Mouse (Mus musculus): Measurements from ENCODE around the gene Ccdc15. TPM values are rescaled to one million over a fixed set of nuclear protein-coding genes. Genes with fewer than 3 reads are reported as not detected.
A peak's percentile ranks its signal among the peaks of the same experiment; 100 is the strongest.

The Ccdc15 gene
- polyA plus RNA-seq, 1 experiment from 2014 or later: 4.3 TPM

DNA sequence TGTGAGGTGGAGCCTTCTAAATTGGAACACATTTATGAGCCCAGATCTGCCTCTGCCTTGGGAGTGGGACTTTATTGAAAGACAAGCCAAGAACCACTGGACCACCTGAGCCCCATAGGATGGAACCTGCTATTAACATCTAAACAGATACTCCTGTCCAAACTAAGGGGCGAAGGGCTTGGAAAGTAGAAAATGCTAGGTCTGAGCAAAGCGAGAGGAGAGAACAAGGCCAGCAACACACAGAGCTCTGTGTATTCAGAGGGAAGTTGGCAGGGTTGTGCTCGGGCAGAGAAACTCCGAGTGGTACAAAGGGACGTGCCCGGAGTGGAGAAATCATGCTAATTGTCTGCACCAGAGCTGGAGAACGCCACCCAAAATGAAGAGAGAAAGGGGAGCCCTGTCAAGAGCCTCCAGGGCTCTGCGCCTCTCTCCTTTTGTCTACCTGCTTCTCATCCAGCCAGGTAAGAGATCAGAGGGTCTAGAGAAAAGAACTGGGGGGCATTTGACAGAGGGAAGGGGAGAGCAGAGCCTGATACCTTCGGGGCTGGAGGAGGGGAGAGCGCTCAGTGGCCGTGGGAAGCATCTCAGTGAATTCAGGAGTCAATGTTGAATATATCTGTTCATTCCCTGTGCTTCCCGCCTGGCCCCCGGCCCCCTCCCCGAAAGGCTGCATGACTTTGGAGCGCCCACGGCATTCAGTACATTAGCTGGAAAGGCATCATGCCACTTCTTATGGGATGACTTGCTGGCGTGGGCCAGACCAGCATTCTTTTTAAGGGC, 19.3 kb upstream of the Ccdc15 start, which contains the start of gene Hepacam:
Gene Hepacam, plus strand, starts transcription at position 51 of the 780 bp plus-strand sequence.
- 85% methylated on average over 17 of the region's 17 CpGs for WGBS
- no peak for ATAC-seq (replicated peaks; ENCODE audit: insufficient number of reproducible peaks, insufficient read depth, low FRiP score, low read depth)
- H3K9ac ChIP-seq: no peak within 1 kb of the TSS
- no peak within 1 kb of the TSS for H3K27ac ChIP-seq
- no peaks in the 10 kb centered on the region for H3K9me3 ChIP-seq (replicated peaks)
- no peak within 1 kb of the TSS for H3K4me2 ChIP-seq
- no peaks in the 10 kb centered on the region for H3K27me3 ChIP-seq
- no peaks in the 10 kb centered on the region for H3K36me3 ChIP-seq
- no peak within 1 kb of the TSS for H3K4me3 ChIP-seq
- H3K4me1 ChIP-seq (replicated peaks): no peaks in the 10 kb centered on the region

DNA sequence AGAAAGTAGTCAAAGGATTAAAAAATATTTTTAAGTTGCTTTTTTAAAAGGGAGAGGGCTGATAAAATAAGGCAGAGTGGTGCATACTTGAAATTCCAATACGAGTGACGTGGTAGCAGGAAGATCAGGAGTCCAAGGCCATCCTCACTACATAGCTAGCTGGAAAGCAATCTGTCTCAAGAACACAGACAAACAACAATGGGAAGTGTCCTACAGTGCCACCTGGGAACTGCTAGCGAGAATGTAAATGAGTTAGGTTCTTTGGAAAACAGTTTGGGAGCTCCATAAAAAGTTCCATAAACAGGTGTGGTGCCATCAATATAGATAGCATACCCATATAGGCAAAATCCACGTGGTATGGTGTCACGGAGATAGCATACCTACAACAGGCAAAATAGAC, 17.5 kb upstream of the Ccdc15 start:
- Histone ChIP-seq H3K9me3 (replicated peaks) (no peaks in the 10 kb centered on the region), H3K27me3 (no peaks in the 10 kb centered on the region), H3K4me1 (replicated peaks) (no peaks in the 10 kb centered on the region), H3K4me2 (no peak overlapping the region), H3K9ac (no peak overlapping the region), H3K27ac (no peak overlapping the region), H3K4me3 (no peak overlapping the region), H3K36me3 (no peaks in the 10 kb centered on the region)
- ATAC-seq (replicated peaks; ENCODE audit: insufficient number of reproducible peaks, insufficient read depth, low FRiP score, low read depth): no peak
- WGBS: 40% methylated on average over 5 of the region's 5 CpGs

DNA sequence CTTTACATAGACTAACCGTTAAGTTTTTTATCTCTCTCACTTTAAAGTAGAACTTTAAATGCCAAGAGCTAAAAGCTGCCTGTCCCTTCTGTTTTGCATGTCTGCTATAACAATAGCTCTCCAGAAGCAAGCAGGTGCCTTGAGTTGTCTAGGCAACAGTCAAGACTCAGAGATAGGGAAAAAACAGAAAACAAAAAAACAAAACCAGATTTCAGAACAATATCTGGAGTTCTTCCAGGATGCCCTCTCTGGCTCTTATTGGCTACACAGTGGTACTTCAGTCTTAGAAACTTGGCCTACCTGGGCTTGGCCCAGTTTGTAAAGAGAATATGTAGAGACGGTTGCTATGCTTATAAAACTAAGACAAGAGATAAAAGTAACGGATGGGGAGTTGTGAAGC, 16.2 kb upstream of the Ccdc15 start:
- Histone ChIP-seq H3K27me3 (no peaks in the 10 kb centered on the region), H3K4me1 (replicated peaks) (0 out of 2 replicates have a peak, but pooled peaks cover 6% of the 10 kb centered on the region), H3K4me3 (no peak overlapping the region), H3K9me3 (replicated peaks) (no peaks in the 10 kb centered on the region), H3K4me2 (no peak overlapping the region), H3K27ac (no peak overlapping the region), H3K36me3 (no peaks in the 10 kb centered on the region), H3K9ac (no peak overlapping the region)
- 67% methylated on average over 3 of the region's 3 CpGs for WGBS
- no peak for ATAC-seq (replicated peaks; ENCODE audit: insufficient number of reproducible peaks, insufficient read depth, low FRiP score, low read depth)

DNA sequence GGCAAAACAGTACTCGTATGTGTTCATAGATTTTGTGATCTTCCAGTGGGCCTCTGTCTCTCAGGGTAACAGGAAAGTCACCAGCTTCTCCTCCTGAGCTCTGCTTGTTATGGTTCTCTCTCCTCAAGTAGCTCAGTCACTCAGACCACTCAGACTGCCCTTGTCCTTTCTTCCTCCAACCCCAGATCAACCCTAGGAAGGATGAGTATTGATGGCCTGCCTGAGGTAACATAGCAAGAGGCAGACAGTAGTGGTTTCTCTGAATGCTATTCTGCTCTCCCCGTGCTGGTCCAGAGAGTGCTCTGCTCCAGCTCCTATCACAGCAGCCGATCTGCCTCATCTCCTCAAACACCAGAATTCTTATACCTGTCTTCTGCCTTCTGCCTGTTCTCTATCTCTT, 15.3 kb upstream of the Ccdc15 start:
- Histone ChIP-seq H3K36me3 (no peaks in the 10 kb centered on the region), H3K27ac (no peak overlapping the region), H3K4me3 (no peak overlapping the region), H3K9me3 (replicated peaks) (no peaks in the 10 kb centered on the region), H3K27me3 (no peaks in the 10 kb centered on the region), H3K9ac (no peak overlapping the region), H3K4me1 (replicated peaks) (0 out of 2 replicates have a peak, but pooled peaks cover 7% of the 10 kb centered on the region), H3K4me2 (no peak overlapping the region)
- 57% methylated on average over 3 of the region's 3 CpGs for WGBS
- ATAC-seq (replicated peaks; ENCODE audit: insufficient number of reproducible peaks, insufficient read depth, low FRiP score, low read depth): no peak

DNA sequence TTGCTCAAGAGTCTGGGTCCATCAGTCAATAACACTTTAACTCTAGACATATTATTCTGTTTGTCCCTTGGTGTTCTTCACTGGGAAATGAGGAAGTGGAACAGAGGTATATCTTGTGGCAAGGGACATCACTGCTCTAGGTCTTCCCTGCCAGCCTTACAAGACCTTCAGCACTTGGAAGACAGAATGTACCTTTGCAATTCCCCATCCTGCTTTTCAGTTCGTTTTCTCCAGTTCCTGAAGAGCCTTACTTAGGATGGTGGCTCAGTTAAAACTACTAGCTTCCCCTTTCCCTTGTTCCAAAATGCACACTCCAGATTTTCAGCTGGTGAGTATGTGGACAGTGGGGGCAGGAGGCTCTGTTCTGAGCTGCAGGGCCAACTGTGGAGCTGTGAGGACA, 14.6 kb upstream of the Ccdc15 start:
- ATAC-seq (replicated peaks; ENCODE audit: insufficient number of reproducible peaks, insufficient read depth, low FRiP score, low read depth): no peak
- Histone ChIP-seq H3K4me3 (no peak overlapping the region), H3K27ac (no peak overlapping the region), H3K4me2 (no peak overlapping the region), H3K36me3 (no peaks in the 10 kb centered on the region), H3K9ac (no peak overlapping the region), H3K9me3 (replicated peaks) (no peaks in the 10 kb centered on the region), H3K4me1 (replicated peaks) (0 out of 2 replicates have a peak, but pooled peaks cover 7% of the 10 kb centered on the region), H3K27me3 (no peaks in the 10 kb centered on the region)
- 54% methylated on average over 1 of the region's 1 CpGs for WGBS

DNA sequence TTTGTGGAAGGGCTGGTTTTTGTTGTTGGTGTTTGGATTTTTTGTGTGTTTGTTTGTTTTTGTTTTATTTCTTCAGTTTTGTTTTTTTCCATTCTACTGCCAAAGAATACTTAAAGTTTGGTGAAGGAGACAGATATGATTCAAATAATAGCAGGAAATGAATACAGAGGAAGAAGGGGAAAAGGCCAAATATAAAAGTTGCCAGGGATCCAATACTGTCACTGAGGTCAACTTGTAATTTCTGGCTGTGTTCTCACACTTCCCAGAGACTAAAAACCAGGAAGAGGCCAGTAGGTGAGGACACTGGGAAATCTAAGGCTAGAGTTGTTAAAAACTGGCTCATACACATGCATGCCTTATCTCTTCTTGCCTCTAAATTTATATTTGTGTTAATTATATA, 13.9 kb upstream of the Ccdc15 start:
- Histone ChIP-seq H3K9me3 (replicated peaks) (no peaks in the 10 kb centered on the region), H3K4me2 (no peak overlapping the region), H3K4me3 (no peak overlapping the region), H3K4me1 (replicated peaks) (0 out of 2 replicates have a peak, but pooled peaks cover 7% of the 10 kb centered on the region), H3K27me3 (no peaks in the 10 kb centered on the region), H3K9ac (no peak overlapping the region), H3K27ac (no peak overlapping the region), H3K36me3 (no peaks in the 10 kb centered on the region)
- no peak for ATAC-seq (replicated peaks; ENCODE audit: insufficient number of reproducible peaks, insufficient read depth, low FRiP score, low read depth)

DNA sequence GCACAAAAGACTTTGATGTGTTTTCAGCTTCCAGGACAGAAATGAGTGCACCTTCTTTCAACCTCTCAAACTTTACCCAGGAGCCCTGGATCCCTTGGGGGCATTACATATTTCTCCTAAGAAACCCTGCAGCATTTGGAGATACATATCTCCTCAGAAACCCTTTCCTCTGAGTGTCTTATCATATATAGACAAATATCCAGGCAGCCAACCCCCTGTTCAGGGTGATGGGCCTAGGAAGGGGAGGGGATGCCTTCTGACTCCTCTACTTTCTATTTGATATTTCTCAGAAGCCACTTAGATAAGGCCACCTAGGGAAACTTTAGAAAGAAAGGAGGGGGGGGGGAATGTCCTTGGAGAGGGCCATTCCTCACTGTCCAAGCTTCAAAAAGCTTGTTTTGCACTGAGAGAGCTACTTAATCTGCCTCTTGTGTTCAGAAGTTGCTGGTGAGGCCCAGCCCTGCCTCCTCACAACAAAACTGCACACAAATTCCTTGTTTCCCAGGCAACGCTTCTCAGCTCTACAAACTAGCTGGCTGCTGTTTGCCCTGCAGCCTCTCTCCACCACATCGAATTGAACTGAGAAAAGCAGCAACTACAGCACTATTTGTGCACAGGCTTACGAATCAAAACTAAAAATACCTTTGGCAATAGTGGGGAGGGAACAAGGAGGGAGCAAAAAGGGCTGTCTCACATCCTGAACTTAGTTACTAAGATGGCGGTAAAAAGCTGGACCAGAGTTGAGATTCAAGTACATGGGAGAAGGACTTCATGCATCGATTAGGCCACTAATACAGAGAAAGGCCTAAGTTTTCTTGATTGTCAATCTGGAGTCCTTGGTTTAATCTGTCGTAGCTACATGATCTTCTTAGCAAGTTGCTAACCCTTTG, 11.3 kb upstream of the Ccdc15 start:
- 55% methylated on average over 6 of the region's 6 CpGs for WGBS
- no peak overlapping the region for H3K27ac ChIP-seq
- no peak overlapping the region for H3K4me3 ChIP-seq
- H3K9ac ChIP-seq: no peak overlapping the region
- ATAC-seq (replicated peaks; ENCODE audit: insufficient number of reproducible peaks, insufficient read depth, low FRiP score, low read depth): no peak; the same call in 1 of the 2 replicates
- 0 out of 2 replicates have a peak, but pooled peaks cover 7% of the 10 kb centered on the region for H3K4me1 ChIP-seq (replicated peaks)
- no peak overlapping the region for H3K4me2 ChIP-seq
- no peaks in the 10 kb centered on the region for H3K36me3 ChIP-seq
- H3K9me3 ChIP-seq (replicated peaks): no peaks in the 10 kb centered on the region
- no peaks in the 10 kb centered on the region for H3K27me3 ChIP-seq

DNA sequence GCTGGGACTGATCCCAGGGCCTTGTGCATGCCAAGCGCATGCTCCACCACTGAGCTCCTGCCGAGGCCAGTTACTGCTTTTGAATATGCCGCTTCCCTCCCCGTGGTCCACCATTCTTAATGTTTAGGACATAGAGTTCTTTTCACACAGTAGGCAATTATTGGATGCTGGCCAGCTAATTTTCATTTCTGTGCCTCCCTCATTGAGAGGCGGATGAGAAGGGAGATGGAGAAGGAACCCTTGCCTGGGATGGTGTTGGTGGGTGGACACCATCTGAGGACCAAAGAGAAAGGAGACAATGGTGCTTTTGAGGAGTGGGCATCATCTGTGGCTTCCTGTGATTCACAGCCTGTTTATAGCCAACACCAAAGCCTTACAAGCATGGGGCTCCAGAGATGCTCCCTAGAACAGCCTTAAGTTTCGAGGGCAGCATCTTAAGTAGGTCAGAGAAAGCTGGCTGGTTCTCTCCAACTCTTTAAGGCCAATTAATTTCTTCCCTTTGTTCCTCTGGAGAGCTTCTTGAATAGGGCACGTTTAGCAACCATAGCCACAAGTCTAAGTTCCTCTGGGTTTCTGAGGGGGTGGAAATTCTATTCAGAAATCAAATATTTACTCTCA, 10.6 kb upstream of the Ccdc15 start:
- Histone ChIP-seq H3K4me2 (no peak overlapping the region), H3K4me3 (no peak overlapping the region), H3K9ac (no peak overlapping the region), H3K36me3 (no peaks in the 10 kb centered on the region), H3K4me1 (replicated peaks) (0 out of 2 replicates have a peak, but pooled peaks cover 7% of the 10 kb centered on the region), H3K27me3 (no peaks in the 10 kb centered on the region), H3K27ac (no peak overlapping the region), H3K9me3 (replicated peaks) (no peaks in the 10 kb centered on the region)
- no peak for ATAC-seq (replicated peaks; ENCODE audit: insufficient number of reproducible peaks, insufficient read depth, low FRiP score, low read depth)
- WGBS: 78% methylated on average over 7 of the region's 7 CpGs

DNA sequence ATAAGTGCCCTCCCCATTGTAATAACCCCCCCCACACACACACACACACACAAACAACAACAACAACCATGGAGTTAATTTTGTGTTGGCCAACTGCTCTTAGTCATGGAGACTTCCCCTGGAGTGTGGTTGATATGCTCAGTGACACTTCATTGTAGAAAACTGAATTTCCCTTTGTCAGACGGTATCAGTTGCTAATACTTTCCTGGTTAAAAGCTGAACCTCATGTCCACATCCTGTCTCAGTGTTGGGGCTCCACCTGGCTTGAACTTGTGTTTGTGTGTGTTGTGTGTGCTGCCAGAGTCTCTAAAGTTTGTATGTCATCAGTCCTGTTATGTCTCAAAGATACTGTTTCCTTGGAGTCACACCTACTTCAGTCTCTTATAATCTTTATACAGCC, 6.3 kb upstream of the Ccdc15 start:
- ATAC-seq (replicated peaks; ENCODE audit: insufficient number of reproducible peaks, insufficient read depth, low FRiP score, low read depth): no peak
- H3K36me3 ChIP-seq: no peaks in the 10 kb centered on the region
- H3K9ac ChIP-seq: no peak overlapping the region
- 57% methylated on average over 1 of the region's 1 CpGs for WGBS
- no peak overlapping the region for H3K4me2 ChIP-seq
- H3K27me3 ChIP-seq: no peaks in the 10 kb centered on the region
- no peaks in the 10 kb centered on the region for H3K9me3 ChIP-seq (replicated peaks)
- 0 out of 2 replicates have a peak, but pooled peaks cover 1% of the 10 kb centered on the region for H3K4me1 ChIP-seq (replicated peaks)
- H3K27ac ChIP-seq: no peak overlapping the region
- H3K4me3 ChIP-seq: no peak overlapping the region

DNA sequence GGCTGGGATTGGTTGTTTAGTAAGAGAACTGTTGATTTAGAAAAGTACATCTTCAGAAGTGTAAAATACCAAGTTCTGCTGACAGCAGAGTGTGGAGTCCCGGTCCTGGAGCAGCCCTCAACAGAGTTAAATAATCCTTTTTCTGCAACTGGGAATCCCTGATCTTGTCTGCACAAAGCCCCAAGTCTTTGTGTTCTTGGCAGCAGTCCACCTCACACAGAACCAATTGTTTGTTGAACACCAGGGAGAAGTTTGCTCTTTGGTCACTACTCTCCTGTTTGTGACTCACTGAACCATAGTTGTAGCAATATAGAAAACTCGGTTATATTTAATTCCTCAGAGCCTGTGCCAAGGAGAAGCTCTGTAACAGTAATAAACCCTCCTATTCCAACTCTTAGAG, 3.0 kb upstream of the Ccdc15 start:
- WGBS: 53% methylated on average over 2 of the region's 2 CpGs
- peaks cover 11% of the 10 kb centered on the region for H3K4me1 ChIP-seq (replicated peaks)
- no peak overlapping the region for H3K9ac ChIP-seq

DNA sequence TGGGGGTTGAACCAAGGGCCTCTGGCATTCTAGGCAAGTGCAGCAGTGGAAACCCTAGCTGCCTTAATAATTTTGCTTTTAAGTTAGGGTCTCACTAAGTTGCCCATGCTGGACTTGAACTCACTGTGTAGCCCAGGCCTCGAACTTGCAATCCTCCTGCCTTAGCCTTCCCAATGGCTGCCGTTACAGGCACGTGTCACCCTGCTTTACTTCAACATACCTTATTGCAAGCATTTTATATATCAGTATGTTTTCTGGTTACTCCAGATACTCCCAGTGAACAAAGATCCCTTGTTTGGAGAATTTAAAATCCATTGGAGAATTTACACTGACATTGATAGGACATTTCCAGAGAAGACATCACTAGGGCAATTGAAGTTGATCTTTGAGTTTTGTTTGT, 818 bp upstream of the Ccdc15 start:
- H3K27me3 ChIP-seq: no peaks in the 10 kb centered on the region
- H3K9me3 ChIP-seq (replicated peaks): no peaks in the 10 kb centered on the region
- no peak overlapping the region for H3K9ac ChIP-seq
- peak overlapping the region; percentile 78 for H3K4me2 ChIP-seq
- H3K4me3 ChIP-seq: peak overlapping the region; percentile 71
- no peaks in the 10 kb centered on the region for H3K36me3 ChIP-seq
- no peak for ATAC-seq (replicated peaks; ENCODE audit: insufficient number of reproducible peaks, insufficient read depth, low FRiP score, low read depth)
- WGBS: 90% methylated on average over 3 of the region's 3 CpGs
- H3K27ac ChIP-seq: no peak overlapping the region
- H3K4me1 ChIP-seq (replicated peaks): peaks cover 11% of the 10 kb centered on the region

More for the DNA sequence above, 3.0 kb upstream of the Ccdc15 start:
- Histone ChIP-seq H3K9me3 (replicated peaks) (no peaks in the 10 kb centered on the region), H3K4me2 (no peak overlapping the region), H3K27ac (no peak overlapping the region), H3K27me3 (no peaks in the 10 kb centered on the region), H3K36me3 (no peaks in the 10 kb centered on the region), H3K4me3 (no peak overlapping the region)
- no peak for ATAC-seq (replicated peaks; ENCODE audit: insufficient number of reproducible peaks, insufficient read depth, low FRiP score, low read depth)
